Mouse (Mus musculus): Measurements from ENCODE around the gene Esrrb. TPM values are rescaled to one million over a fixed set of nuclear protein-coding genes. Genes with fewer than 3 reads are reported as not detected.

The Esrrb gene
- 5.8 TPM for polyA plus RNA-seq (2014; fragmentation: Illumina TruSeq; extraction: RNeasy Lipid Tissue Mini Kit (QIAGEN cat#74804); ENCODE audit: low read depth, low replicate concordance)

GRCm38 (mm10) chr12:86360696-86361631, at the start of gene Esrrb:
TSS of gene Esrrb (plus strand) at chr12:86361117.

Other genes with a start within 250 kb of the Esrrb start
- gene Gpatch2l, start 119.3 kb upstream of the Esrrb start, polyA plus RNA-seq (2014; fragmentation: Illumina TruSeq; extraction: RNeasy Lipid Tissue Mini Kit (QIAGEN cat#74804); ENCODE audit: low read depth, low replicate concordance), result 11.7 TPM